Mouse (Mus musculus) induced T-regulatory cell, adult 2 months (primary cell): ENCODE results near the gene Nutm1.
"Not testable (repeated sequence)": the region's sequence is repeated elsewhere in the genome, so short reads cannot be mapped to it uniquely, and the experiment has no call there.

Experiments used
- DNase-seq: peaks from one replicate; pipeline ENCODE4 v3.0.0-alpha.2; 2012; ENCODE audit warnings: low read depth

Gene Nutm1

DNA sequence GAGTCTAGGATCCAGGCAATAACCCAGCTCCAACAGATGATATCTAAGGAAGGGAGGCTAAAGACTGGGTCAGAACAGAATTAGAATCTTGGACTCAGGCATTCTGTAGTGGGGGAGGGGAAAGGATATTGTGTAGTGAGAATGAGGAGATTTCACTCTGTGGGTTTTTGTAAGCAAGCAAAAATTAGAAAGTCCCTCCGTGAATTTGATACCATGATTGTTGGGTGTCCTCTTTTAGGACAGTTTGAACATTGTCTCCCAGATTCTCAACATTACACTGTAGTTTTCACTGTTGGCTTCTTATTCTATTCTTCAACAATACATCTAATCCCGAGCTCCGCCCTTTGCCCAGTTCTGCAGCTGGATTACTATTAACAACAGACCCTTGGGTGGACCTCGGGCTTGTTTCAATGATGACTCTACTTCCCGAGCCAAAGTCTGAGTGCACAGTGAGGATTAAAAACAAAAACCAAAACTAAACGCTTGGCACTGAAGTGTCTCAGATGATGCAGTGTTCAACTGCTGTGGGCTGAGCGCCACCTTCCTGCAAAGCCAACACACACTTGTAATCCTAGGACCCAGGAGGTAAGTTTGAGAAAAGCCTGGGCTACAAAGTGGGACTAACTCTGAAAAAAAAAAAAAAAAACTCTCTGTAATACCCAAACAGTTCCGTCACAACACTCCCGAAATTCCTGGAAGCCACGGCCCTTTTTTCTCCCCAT lies at the start of gene Nutm1:
Gene Nutm1 (minus strand): TSS at position 51 of the 722 bp plus-strand sequence.
- peak; percentile 63 for DNase-seq

DNA sequence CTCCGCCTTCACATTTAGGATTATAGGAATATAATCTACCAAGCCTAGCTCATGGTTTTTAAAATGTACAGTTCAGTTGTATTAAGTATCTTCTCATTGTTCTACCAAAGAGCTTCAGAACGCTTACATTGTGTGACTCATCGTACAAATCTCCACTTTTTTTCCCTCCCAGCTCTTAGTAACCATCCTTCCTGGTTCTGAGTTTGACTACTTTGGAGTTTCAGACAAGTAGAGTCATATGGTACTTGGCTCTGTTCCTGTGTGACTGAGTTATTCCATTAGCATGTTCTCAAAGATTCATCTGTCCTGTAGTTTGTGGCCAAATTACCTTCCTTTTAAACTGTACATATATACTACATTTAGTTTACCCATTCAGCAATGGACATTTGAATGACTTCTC lies 49.6 kb upstream of the Nutm1 start:
- DNase-seq = no peak

DNA sequence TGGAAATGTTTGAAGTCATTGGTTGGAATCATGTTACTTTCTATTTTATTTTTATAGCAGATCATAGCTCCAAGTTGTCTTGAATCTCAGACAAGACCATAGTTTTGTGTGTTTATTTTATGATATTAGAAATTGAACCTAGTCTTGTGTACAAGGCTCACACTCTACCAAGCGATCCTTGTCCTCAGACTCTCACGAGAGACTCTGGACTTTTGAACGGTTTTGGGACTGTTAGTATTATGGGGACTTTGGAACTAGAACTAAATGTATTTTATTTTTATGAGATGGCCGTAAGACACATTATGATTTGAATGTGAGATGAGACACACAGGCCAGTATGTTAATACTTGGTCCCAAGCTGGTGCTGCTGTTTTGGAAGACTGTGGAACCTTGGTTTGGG lies 39.1 kb upstream of the Nutm1 start:
- no peak for DNase-seq

DNA sequence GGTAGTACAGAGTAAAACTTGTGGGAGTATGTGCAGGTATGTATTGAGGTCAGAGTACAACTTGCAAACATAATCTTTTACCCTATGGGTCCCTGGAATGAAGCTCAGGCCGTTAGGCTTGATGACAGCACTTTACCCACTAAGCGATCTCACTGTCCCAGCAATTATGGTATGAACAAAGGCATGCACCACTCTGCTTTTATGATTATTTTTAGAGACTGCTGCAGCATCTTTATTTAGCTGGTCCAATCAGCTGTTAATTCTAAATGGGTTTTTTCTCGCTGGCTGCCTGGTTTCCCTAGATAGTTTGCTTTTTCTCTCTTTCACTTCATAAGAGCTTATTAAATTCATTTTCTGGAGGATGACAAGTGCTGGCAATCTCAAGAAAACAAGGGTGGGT lies 37.1 kb upstream of the Nutm1 start:
- no peak for DNase-seq

DNA sequence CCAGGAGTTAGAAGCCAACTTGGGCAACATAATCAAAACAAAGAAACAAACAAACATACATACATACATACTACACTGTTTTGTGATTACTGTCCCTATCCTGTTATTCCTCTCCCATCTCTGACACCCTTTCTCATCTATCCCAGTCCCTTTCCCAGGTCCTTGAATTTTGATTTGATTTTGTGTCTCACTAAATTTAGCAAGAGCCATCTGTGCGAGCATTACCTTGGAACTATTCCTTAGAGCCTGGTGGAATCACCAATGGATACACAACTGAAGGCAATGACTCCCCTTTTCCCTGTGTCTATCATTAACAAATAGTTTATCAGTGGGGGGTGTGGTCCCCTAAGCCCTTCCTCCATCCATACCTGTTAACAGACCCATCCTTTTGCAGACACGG lies 33.7 kb upstream of the Nutm1 start:
- DNase-seq = no peak

DNA sequence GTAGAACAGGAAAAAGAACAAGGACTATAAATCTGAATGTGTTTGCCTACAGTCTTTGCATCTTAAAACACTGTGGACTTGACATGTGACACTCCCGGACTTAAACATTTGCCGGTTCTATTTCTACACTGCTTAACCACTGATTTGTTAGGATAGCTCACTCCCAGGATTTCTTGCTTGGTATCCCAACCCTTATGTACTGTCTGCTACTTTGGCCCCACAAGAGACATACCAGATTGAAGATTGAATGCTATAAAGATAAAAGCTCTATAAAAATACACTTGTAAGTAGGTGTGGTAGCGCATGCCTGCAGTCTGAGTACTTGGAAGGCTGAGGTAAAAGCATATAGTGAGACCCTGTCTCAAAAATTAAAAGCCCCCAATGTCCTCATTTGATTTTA lies 30.4 kb upstream of the Nutm1 start:
- no peak for DNase-seq

DNA sequence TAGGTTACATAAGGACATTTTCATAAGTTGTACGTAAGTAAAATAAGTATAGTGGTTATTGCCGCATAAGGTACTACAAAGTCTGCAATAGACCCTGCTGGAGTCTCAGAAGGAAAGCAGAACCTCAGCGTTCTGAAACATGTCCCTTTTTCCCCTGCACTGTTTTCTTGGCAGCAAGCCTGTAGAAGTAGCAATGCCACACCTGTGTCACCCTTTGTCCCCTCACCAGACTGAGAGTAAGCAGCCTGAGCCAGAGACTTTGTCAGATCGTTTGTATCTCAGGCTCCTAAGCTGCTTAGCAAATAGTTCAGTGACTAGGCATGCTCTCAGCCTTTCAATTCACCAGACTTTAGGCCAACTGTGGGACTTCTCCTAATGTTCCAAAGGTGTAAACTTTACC lies 28.0 kb upstream of the Nutm1 start:
- DNase-seq = no peak

DNA sequence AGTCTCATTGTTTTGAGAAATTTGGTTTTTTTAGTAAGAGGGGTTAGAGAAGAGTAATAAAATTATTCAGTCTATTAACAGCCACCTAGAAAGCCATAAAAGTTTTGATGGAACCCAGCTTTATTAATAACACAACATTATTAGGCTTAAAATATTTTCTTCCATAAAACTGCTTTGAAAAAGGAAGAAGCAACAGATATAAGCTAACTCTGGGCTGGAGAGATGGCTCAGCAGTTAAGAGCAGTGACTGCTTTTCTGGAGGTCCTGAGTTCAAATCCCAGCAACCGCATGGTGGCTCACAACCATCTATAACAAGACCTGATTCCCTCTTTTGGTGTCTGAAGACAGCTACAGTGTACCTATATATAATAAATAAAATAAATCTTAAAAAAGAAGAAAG lies 27.0 kb upstream of the Nutm1 start:
- not testable (repeated sequence) for DNase-seq

DNA sequence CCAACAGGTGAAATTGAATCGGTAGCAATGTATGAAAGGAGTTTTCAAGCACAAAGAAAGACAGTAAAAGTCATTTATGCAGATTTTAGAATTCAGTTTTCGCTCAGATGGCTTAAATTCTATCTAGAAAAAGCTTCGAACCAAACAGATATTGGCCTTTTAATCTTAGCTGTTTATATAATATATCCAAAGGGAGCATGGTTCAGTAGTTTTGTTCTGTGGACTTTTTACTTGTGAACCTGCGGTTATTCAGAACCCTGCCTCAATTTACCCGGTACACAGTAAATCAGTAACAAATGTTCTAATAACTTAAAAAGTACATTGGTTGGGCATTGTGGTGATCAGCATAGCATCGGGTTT lies 25.9 kb upstream of the Nutm1 start:
- no peak for DNase-seq

DNA sequence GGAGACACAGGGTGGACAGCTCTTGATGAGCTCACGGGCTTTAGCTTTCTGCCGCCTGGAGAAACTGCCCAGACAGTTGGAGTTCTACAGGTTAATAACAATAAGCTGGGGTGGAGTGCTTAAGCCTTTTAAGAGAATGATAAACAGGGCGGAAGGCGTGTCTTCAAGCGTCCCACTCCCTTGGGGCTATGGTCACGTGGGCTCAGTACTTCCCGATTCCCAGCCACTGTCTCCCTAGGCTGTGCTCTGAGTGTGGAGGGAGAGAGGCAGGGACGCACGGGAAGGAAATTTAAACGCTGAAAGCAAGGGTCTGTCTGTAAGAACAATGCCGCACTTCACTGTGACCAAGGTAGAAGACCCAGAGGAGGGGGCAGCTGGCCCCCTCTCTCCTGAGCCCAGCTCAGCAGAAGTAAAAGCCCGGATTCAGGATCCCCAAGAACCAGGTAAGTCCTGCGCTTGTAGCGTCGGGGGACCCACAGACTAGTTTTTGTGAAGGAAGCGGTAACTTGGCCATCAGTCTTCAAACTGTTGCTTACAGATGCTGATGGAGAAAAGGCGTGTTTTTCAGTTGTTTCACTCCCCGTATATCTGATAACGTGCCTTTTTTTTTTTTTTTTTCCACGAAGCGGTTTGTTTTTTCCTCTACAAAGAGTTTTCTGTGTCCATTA lies 25.4 kb upstream of the Nutm1 start:
- peak; percentile 61 for DNase-seq

DNA sequence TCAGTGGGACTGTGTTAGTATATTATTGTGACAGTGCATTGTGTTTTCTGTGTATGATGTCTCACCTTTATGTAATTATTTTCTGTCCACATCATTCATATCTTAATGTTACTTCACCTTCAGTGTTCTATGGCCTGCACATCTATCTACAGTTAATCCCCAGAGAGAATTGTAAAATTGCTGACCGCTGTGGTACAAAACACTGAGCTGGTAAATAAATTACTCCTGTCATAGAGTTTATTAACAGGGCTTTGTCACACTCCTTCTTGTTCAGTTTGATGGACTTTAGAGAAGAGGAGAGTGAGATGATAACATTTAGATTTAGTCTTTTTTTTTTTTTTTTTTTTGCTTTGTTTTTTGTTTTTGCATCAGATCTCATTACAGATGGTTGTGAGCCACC lies 23.8 kb upstream of the Nutm1 start:
- no peak for DNase-seq

DNA sequence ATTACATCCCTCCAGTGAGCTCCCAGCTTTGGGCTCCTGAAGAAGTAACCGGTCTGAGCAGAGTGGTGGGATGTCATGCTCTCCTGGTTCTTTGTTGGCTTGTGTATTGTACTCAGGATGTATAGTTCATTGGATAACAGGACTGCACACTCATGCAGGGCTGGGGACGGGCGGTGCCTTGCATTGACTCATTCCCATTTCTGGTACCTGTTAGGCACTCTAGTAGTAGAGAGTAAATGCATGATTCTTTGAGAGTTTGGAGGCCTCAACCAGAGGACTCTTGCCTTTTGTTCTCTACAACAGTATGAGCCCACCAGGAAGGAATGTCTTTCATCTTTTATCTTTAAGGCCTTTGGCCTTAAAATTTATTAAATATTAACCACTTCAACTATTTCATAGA lies 17.8 kb upstream of the Nutm1 start:
- DNase-seq = no peak

DNA sequence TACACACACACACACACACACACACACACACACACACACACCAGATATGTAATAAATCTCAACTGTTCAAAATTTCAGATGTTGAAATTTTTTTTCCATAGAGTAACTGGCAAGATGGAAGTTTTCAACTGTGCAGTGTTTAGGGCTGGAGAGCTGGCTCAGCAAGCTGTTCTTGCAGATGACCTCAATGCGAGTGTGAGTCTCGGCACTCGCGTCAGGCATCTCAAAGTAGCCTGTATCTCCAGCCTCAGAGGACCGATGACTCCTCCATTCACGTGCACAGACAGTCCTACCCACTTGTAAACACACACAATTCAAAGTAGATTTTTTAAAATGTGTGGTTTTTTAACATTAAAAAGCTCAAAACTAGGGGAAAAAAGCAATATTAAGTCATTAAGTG lies 14.4 kb upstream of the Nutm1 start:
- no peak for DNase-seq

DNA sequence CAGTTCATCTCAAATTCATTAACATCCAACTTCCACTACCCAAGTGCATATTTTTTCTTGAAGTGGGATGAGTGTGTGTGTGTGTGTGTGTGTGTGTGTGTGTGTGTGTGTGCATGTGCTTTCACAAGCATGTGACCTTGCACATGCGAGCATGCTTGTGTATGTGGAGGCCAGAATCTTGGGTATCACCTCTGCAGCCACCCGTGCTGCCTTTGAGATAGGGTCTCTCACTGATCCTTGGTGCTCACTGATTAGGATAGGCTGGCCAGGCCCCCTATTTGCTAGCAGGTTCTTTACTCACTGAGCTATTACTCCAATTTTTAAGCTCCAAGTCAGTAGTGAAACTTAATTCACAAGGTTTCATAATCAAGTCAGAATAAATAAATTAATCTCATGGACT lies 13.8 kb upstream of the Nutm1 start:
- no peak for DNase-seq

DNA sequence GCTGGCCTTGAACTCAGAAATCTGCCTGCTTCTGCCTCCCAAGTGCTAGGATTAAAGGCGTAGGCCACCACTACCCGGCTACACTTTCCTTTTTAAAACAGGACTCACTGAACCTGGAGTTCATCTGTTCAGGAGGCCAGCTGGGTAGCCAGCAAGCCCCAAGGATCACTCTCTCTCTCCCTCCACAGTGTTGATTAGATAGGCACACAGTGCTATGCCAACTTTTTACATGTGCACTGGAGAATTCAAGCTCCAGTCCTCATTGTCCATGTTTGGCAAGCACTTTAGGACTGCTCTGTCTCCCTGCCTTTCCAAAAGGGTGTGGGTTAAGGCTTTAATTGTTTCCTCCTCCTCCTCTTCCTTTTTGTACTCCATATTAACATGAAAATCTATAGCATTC lies 10.9 kb upstream of the Nutm1 start:
- DNase-seq = no peak

DNA sequence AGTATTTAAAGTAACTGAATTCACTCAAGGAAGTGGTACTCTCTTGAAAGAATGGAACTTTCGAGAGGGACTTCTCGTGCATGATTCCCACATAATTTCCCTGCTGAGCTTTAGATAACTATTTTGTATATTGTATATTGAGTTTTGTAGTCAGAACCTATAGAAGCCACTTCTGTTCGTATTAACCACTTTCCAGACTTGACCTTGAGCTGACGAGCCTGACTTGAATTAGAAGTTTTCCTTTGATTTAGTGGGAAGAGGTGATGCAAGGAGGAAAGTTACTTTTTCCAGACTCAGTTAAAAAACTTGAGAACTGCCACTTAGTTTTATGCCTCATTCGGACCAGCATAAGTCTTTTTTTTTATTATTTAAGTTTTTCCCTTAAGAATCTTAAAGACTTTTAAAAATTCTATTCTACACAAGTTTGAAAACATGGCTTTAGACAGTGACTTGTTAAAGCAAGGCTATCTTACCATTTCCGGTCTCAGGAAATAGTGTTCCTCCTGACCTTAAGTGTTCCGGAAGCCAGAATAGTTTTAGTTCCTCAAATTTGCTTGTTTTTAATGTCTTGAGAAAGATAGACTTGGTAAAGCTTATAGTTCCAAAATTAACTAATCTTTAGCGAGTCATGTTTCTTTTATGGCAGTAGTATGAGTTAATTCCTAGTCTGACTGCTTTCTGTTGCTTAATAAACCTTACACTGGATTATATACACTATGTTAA lies 8.6 kb upstream of the Nutm1 start:
- peak; percentile 69 for DNase-seq

DNA sequence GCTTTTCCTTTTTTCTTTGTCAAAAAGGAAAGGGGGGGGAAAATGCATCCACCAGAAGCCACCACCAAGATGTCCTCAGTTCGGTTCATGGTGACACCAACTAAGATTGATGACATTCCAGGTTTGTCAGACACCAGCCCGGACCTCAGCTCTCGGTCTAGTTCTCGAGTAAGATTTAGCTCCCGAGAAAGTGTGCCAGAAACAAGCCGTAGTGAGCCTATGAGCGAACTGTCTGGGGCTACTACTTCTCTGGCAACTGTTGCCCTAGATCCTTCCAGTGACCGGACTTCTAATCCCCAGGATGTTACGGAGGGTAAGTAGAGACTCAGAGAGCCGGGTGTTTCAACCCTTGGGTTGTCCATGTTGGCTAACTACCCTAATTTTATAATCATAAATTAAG lies 7.7 kb upstream of the Nutm1 start:
- DNase-seq = peak; percentile 56

DNA sequence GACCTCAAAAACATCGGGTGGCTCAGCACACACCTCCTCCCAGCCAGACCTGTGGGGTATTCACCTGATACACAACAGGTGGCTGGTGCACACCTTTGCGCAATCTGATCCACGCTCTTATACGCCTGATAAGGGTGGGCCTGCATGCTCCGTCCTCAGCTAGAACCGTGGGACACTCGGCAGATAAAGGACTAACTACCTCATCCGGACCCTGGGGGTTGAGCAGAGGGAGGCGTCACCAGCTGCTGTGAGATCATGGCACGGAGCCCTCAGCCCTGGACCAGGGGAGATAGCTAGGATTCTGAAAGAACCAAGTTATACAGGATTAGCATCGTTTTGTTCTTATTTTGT lies 7.1 kb upstream of the Nutm1 start, which contains the start of gene Gm21985:
Gene Gm21985 (plus strand): TSS at position 73 of the 351 bp plus-strand sequence.
- DNase-seq = peak; percentile 73

DNA sequence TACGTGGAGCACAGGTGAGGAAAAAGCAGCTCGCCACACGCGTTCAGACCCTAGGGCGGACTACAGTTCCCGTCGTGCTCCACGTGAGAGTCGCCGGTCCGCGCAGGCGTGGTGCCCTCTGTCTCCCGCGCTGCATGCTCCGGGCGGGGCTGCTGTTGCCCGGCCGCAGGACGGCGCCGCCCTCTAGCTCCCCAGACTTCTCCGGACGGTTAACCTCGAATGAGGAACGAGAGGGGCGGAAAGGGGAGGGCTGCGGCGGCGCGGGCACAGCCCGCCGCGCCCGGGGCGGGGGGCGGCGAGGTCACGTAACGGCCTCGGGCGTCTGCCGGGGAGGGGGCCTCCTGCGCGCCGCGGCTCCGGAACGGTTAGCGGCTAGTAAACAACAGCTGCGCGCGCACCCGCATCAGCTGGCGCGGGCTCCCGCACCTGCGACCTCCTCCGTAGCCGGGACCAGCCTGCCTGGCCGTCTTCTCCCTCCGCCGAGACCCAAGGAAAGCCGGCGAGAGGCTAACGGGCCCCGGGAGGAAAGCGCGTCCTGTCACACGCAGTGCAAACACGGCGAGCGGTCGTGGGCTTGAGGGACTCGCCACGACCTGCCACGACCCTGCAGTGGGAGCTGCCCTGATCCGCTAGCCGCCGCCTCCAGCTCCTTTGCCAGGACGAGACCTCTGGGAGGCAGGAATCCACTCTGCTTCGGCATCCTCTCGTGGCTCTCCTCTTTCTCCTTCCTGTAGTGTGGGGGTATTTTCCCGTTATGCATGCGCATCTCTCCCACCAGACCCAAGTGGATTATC lies 6.6 kb upstream of the Nutm1 start, which contains the start of gene Slc12a6:
Gene Slc12a6 (plus strand): TSS at position 378 of the 794 bp plus-strand sequence.
- peak; percentile 95 for DNase-seq

DNA sequence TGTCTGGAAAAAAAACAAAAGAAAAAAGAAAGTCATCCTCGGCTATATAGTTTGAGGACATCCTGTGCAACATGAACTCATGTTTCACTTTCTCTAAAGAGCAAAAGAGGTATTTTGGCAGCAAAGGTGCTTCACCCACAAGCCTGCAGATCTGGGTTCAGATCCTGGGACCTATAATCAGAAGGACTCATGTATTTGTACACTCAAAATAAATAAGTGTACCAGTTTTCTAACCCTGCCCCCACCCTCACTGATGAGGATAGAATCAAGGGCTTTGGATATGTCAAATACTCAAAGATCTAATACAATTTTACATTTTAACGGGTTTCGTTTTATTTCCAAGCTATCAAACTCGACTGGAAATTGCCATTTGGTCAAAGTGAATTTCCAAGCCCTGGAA lies 5.3 kb upstream of the Nutm1 start:
- DNase-seq = peak; percentile 34

DNA sequence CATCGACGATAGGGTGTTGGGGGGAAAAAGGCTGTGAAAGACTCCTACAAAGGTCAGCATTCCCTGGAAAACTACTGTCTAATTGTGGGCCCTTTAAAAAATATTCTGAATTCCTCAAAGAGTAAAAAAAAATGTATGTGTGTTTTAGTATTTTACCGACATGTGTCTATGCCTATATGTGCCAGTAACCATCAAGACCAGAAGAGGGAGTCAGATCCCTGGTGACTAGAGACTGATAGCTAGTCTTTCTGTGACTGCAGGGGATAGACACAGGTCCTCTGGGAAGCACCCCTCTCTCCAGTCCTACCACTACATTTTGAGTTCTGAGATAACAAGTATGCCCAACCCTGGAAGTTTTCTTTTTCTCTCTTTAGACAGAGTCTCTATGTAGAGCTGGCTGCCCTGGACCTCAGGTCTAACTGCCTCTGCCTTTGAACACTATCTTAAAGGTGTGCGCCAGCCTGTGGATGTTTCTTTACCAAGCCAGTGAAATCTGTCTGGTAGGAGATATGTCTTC lies 3.7 kb upstream of the Nutm1 start:
- DNase-seq = peak; percentile 57
